Mouse (Mus musculus) induced T-regulatory cell, adult 2 months (primary cell): Measurements from ENCODE around the gene Pde2a.

ENCODE experiments used
- DNase-seq: peaks from one replicate; pipeline ENCODE4 v3.0.0-alpha.2; 2012; ENCODE audit warnings: low read depth

Pde2a gene

GRCm38 (mm10) chr7:101453725-101454124 is 32.2 kb downstream of the Pde2a start:
- DNase-seq: peak; percentile 26

GRCm38 (mm10) chr7:101454479-101454878 is 33.0 kb downstream of the Pde2a start:
- peak; percentile 38 for DNase-seq

- DNase-seq: no peak
Measured at GRCm38 (mm10) chr7:101455141-101455540, 33.6 kb downstream of the Pde2a start.

- DNase-seq: no peak
Measured at GRCm38 (mm10) chr7:101456318-101456717, 34.8 kb downstream of the Pde2a start.

GRCm38 (mm10) chr7:101456789-101457188 is 35.3 kb downstream of the Pde2a start:
- peak; percentile 36 for DNase-seq

GRCm38 (mm10) chr7:101457283-101457682 is 35.8 kb downstream of the Pde2a start:
- no peak for DNase-seq

- peak; percentile 75 for DNase-seq
Measured at GRCm38 (mm10) chr7:101457801-101458200, 36.3 kb downstream of the Pde2a start.

- no peak for DNase-seq
Measured at GRCm38 (mm10) chr7:101458278-101458781, 36.8 kb downstream of the Pde2a start.

GRCm38 (mm10) chr7:101459305-101459813 is 37.9 kb downstream of the Pde2a start:
- no peak for DNase-seq

GRCm38 (mm10) chr7:101459923-101460607 is 38.6 kb downstream of the Pde2a start:
- peak; percentile 51 for DNase-seq

- no peak for DNase-seq
Measured at GRCm38 (mm10) chr7:101460608-101460957, 39.1 kb downstream of the Pde2a start.

GRCm38 (mm10) chr7:101461571-101461970 is 40.1 kb downstream of the Pde2a start:
- DNase-seq: no peak

GRCm38 (mm10) chr7:101462327-101463068 is 41.0 kb downstream of the Pde2a start:
- DNase-seq: no peak

GRCm38 (mm10) chr7:101463665-101464271 is 42.3 kb downstream of the Pde2a start:
- no peak for DNase-seq

- DNase-seq: no peak
Measured at GRCm38 (mm10) chr7:101464927-101465326, 43.4 kb downstream of the Pde2a start.

GRCm38 (mm10) chr7:101465392-101465791 is 43.9 kb downstream of the Pde2a start:
- peak; percentile 39 for DNase-seq

GRCm38 (mm10) chr7:101465850-101466580 is 44.5 kb downstream of the Pde2a start:
- DNase-seq: peak; percentile 91

GRCm38 (mm10) chr7:101466581-101467081 is 45.1 kb downstream of the Pde2a start:
- DNase-seq: peak; percentile 92

- no peak for DNase-seq
Measured at GRCm38 (mm10) chr7:101471423-101471822, 49.9 kb downstream of the Pde2a start.

GRCm38 (mm10) chr7:101471968-101472480 is 50.5 kb downstream of the Pde2a start:
- no peak for DNase-seq
